Mouse (Mus musculus) retina, postnatal 1 day (tissue): ENCODE data around the gene Slc25a45.

Experiments used
- DNase-seq: peaks from one replicate; pipeline ENCODE4 v3.0.0-alpha.2; 2012

Slc25a45 gene

GRCm38 (mm10) chr19:5877618-5878361, at the start of gene Slc25a45:
Slc25a45 (plus strand) TSS chr19:5877808.
- peak; percentile 71 for DNase-seq

GRCm38 (mm10) chr19:5828155-5828554, 49.5 kb upstream of the Slc25a45 start:
- DNase-seq: no peak

- no peak for DNase-seq
Observed at GRCm38 (mm10) chr19:5828905-5829304, 48.7 kb upstream of the Slc25a45 start.

- DNase-seq: no peak
Observed at GRCm38 (mm10) chr19:5829958-5830615, 47.5 kb upstream of the Slc25a45 start.

- DNase-seq: no peak
Observed at GRCm38 (mm10) chr19:5830776-5831175, 46.8 kb upstream of the Slc25a45 start.

- DNase-seq: no peak
Observed at GRCm38 (mm10) chr19:5831224-5831957, 46.2 kb upstream of the Slc25a45 start.

- DNase-seq: no peak
Observed at GRCm38 (mm10) chr19:5831958-5832320, 45.7 kb upstream of the Slc25a45 start.

- DNase-seq: no peak
Observed at GRCm38 (mm10) chr19:5832326-5832725, 45.3 kb upstream of the Slc25a45 start.

- DNase-seq: no peak
Observed at GRCm38 (mm10) chr19:5833287-5834100, 44.1 kb upstream of the Slc25a45 start.

GRCm38 (mm10) chr19:5834260-5834925, 43.2 kb upstream of the Slc25a45 start:
- DNase-seq: no peak

GRCm38 (mm10) chr19:5835054-5835921, 42.3 kb upstream of the Slc25a45 start:
- DNase-seq: no peak

GRCm38 (mm10) chr19:5835922-5836430, 41.6 kb upstream of the Slc25a45 start:
- no peak for DNase-seq

- no peak for DNase-seq
Observed at GRCm38 (mm10) chr19:5836941-5837572, 40.6 kb upstream of the Slc25a45 start.

- DNase-seq: no peak
Observed at GRCm38 (mm10) chr19:5837606-5838005, 40.0 kb upstream of the Slc25a45 start.

GRCm38 (mm10) chr19:5838136-5838891, 39.3 kb upstream of the Slc25a45 start:
- DNase-seq: no peak

GRCm38 (mm10) chr19:5838892-5839165, 38.8 kb upstream of the Slc25a45 start:
- DNase-seq: no peak

- no peak for DNase-seq
Observed at GRCm38 (mm10) chr19:5839317-5840085, 38.1 kb upstream of the Slc25a45 start.

- no peak for DNase-seq
Observed at GRCm38 (mm10) chr19:5840086-5840889, 37.3 kb upstream of the Slc25a45 start.
